Mouse (Mus musculus) hindbrain, postnatal 0 days (tissue): Measurements from ENCODE around the gene Acly. TPM values are rescaled to one million over a fixed set of nuclear protein-coding genes. Genes with fewer than 3 reads are reported as not detected.

ENCODE experiments used
- ATAC-seq: fragments of 200-750 bp; cut with Nextera tagmentation; 2 replicates; pipeline ENCODE4 v1.8.0; 2017; ENCODE audit warnings: mild to moderate bottlenecking, moderate TSS enrichment, moderate library complexity
- DNase-seq: peaks from one replicate; pipeline ENCODE4 v3.0.0-alpha.2; 2015; ENCODE audit warnings: low spot score
- H3K27ac ChIP-seq: fragments of 300-500 bp; sonication (generic); 2 replicates; pipeline ENCODE4 v1.5.1; 2014; ENCODE audit warnings: mild to moderate bottlenecking
- H3K27me3 ChIP-seq: fragments of 300-500 bp; sonication (generic); 2 replicates; pipeline ENCODE4 v1.6.1; 2014; ENCODE audit warnings: low read length, mixed read lengths; ENCODE audit not compliant: insufficient read depth
- H3K36me3 ChIP-seq: fragments of 300-500 bp; sonication (generic); 2 replicates; pipeline ENCODE4 v1.6.1; 2014; ENCODE audit warnings: low read length, mixed read lengths; ENCODE audit not compliant: insufficient read depth
- H3K4me1 ChIP-seq: fragments of 300-500 bp; sonication (generic); 2 replicates; pipeline ENCODE4 v1.6.1; 2014; ENCODE audit warnings: antibody characterized with exemption, low read length, mixed read lengths; ENCODE audit not compliant: insufficient read depth
- H3K4me2 ChIP-seq: fragments of 300-500 bp; sonication (generic); 2 replicates; pipeline ENCODE4 v1.6.1; 2014; ENCODE audit warnings: low read depth, mild to moderate bottlenecking, low read length, moderate library complexity, mixed read lengths
- H3K4me3 ChIP-seq: fragments of 300-500 bp; sonication (generic); 2 replicates; pipeline ENCODE4 v1.5.1; 2014; ENCODE audit warnings: low read length
- H3K9ac ChIP-seq: fragments of 300-500 bp; sonication (generic); replicated peaks from 2 replicates; pipeline ENCODE4 v1.6.1; 2014; ENCODE audit warnings: mild to moderate bottlenecking, low read length, moderate library complexity, mixed read lengths
- H3K9me3 ChIP-seq: fragments of 300-500 bp; sonication (generic); 2 replicates; pipeline ENCODE4 v1.6.1; 2016; ENCODE audit warnings: low read length, mixed read lengths
- CTCF ChIP-seq: IDR thresholded peaks from 2 replicates; pipeline ENCODE4 v1.5.1; 2016; ENCODE audit warnings: antibody characterized with exemption, control low read depth, low read depth
- WGBS: fragments of 180-500 bp; shearing (Covaris S2); extraction: QIAGEN DNeasy Blood & Tissue Kit; methylation state at CpG from one replicate; pipeline ENCODE4 v1.1.7; 2014; 5-methylcytosine and 5-hydroxymethylcytosine counted together
- polyA plus RNA-seq: library from polyadenylated mRNA; unstranded; fragments of >200 nt; fragmentation: Nextera tagmentation; extraction: Ambion mirVana; gene quantifications from 2 replicates; pipeline ENCODE4 v1.2.1, GENCODE M21; 2015
- total RNA-seq: library from RNA; depleted of rRNA; stranded (reverse); fragments of >200 nt; gene quantifications from 2 replicates; pipeline ENCODE4 v1.2.3, GENCODE M21; 2014

Gene Acly
- total and polyA plus RNA-seq, 2 experiments from 2014 or later, result 135 to 235 TPM

DNA sequence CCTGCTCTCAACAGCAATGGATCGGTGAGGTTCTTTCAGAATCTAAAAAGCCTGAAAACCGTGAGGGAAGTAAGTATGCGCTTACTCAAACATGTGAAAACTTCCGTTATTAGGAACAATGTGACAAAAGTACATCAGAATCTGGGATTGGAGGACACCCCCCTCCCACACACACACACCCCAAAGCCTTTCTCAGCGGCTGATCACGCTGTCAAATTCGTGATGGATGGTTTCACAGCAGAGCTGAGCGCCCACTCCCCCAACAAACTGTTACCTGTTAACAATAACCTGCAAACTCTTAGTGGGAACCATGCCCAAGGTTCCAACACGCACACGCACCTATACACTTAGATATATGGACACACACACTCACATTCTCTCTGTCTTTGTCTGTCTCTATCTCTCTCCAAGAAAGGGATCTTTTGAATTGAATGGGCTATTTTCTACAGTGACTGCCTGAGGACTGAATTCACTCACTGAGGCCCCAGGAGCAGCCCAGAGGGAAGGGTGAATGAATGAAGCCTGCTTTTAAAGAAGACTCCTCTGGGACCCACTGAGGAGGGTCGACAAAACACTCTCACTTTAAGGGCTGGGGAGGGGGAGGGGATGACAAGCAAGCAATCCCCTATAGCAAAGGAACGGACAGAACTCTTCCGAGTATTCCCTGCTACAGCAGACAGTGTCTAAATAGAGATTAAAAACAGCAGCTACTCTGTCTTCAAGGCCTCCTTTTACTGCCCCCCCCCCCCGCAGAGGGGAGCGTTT, 1.6 kb downstream of the Acly start:
- 7% methylated on average over 15 of the region's 15 CpGs for WGBS
- Histone ChIP-seq H3K9ac (peak overlapping the region; percentile 79), H3K36me3 (peaks cover 26% of the 10 kb centered on the region), H3K9me3 (no peaks in the 10 kb centered on the region), H3K27ac (no peak overlapping the region), H3K4me1 (peaks cover 28% of the 10 kb centered on the region), H3K4me3 (peak overlapping the region; percentile 89), H3K4me2 (peak overlapping the region; percentile 93), H3K27me3 (no peaks in the 10 kb centered on the region)
- no peak for TF ChIP-seq CTCF
- DNase-seq (no peak), ATAC-seq (no peak)

DNA sequence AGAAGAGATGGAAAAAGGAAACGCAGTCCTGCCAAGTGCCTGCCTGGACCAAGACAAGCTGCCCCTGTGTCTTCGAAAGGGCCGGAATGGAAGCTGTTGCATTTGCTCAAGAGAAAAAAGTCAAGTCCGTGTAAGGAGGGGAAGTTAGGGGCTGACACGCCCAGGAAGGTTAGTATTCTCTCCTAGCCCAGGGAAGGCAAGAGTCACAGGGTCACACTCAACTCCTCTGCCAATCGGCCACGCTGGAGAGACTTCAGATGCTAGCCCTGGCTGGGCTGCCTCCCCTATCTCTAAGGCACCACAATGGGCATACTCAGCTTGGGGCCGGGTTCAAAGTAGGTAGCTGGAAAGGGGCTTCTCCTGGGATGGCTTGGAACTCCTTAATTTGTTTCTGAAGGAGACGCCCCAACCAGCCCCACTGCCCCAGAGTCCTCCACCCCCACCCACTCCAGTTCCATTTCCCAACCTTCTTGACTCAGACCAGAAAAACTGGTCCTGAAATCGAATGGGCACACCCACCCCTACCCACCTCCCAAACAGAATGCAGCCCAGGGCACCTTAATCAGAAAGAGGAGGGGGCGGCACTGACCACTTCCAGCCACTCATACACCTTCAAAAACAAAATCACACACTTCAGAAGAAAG, 2.7 kb downstream of the Acly start:
- Histone ChIP-seq H3K27ac (no peak overlapping the region), H3K27me3 (no peaks in the 10 kb centered on the region), H3K9me3 (no peaks in the 10 kb centered on the region), H3K36me3 (peaks cover 35% of the 10 kb centered on the region), H3K4me2 (peak overlapping the region; percentile 93), H3K4me3 (peak overlapping the region; percentile 89), H3K4me1 (peaks cover 28% of the 10 kb centered on the region), H3K9ac (peak overlapping the region; percentile 79; the same call in 1 of the 2 replicates)
- no peak for ATAC-seq
- no peak for TF ChIP-seq CTCF
- WGBS, result 44% methylated on average over 11 of the region's 11 CpGs
- no peak for DNase-seq

DNA sequence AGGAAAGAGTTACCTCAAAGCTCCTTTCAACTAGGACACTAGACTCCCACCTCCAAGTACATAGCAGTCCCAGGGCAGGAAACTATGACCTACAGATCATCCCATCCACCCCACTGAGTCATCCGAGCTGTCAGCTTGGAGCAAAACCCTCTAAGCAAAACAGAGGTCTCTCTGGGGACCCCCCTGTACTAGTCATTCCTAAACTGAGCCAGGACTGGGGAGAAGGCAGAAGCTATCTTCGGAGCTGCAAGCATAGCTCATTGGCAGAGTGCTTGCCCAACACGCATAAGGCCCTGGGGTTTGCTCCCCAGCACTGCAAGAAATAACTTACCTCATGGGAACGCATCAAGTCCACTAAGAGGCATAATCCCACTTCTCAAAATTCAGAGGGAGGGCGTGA, 3.4 kb downstream of the Acly start:
- peaks cover 28% of the 10 kb centered on the region for H3K4me1 ChIP-seq
- H3K36me3 ChIP-seq, result peaks cover 43% of the 10 kb centered on the region
- no peak for ATAC-seq
- no peaks in the 10 kb centered on the region for H3K9me3 ChIP-seq
- H3K4me3 ChIP-seq, result no peak overlapping the region
- WGBS, result 77% methylated on average over 5 of the region's 5 CpGs
- no peaks in the 10 kb centered on the region for H3K27me3 ChIP-seq
- TF ChIP-seq CTCF, result no peak
- no peak for DNase-seq
- H3K27ac ChIP-seq, result no peak overlapping the region
- no peak overlapping the region for H3K4me2 ChIP-seq
- H3K9ac ChIP-seq, result no peak overlapping the region

DNA sequence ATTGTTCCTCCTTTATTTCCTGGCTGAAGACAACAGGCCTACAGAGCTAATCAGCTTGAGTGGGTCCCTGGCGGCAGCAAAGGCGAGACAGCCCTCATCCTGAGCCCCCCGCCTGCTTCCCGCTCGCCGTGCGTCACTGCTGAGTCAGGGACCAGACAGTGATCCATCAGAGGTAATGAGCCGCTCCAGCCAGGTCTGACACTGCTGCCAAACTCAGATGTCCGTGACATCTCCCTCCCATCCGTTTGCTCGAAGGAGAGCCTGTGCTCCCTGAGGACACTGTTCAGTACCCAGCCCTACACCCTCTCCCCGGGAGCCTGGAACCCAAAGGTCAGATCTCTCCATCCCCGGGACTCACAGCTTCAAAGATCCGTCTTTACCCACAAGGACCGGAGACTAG, 7.0 kb downstream of the Acly start:
- Histone ChIP-seq H3K9ac (no peak overlapping the region), H3K9me3 (no peaks in the 10 kb centered on the region), H3K4me1 (peaks cover 17% of the 10 kb centered on the region), H3K27ac (0 out of 2 replicates have a peak overlapping the region, but pooled peaks have one; percentile 26), H3K4me2 (no peak overlapping the region), H3K4me3 (no peak overlapping the region), H3K36me3 (peaks cover 59% of the 10 kb centered on the region), H3K27me3 (no peaks in the 10 kb centered on the region)
- 62% methylated on average over 15 of the region's 15 CpGs for WGBS
- DNase-seq (peak; percentile 49), ATAC-seq (no peak; the same call in 1 of the 2 replicates)
- no peak for TF ChIP-seq CTCF

DNA sequence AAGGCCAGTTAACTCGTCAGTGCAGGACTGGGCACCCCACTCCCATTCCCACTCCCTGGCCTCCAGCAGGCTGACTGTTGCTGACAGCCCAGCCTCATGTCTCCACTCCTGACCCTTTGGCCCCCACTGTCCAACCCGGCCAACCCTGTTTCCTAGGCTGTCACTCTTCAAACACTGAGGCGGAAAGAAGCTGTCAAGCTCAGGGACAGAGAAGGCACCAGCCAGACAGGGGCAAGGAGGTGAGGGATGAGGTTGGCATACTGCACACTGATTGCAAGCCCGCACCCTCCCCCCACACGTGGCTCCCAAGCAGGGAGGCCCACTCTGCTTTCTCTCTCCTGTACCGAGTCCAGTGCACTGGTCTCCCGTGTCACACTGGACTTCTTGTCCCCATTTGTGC, 8.6 kb downstream of the Acly start:
- no peak overlapping the region for H3K4me3 ChIP-seq
- H3K9ac ChIP-seq, result no peak overlapping the region
- DNase-seq, result no peak
- peaks cover 76% of the 10 kb centered on the region for H3K36me3 ChIP-seq
- H3K27ac ChIP-seq, result no peak overlapping the region
- ATAC-seq, result no peak
- TF ChIP-seq CTCF, result no peak
- H3K4me2 ChIP-seq, result no peak overlapping the region
- no peaks in the 10 kb centered on the region for H3K27me3 ChIP-seq
- 79% methylated on average over 6 of the region's 7 CpGs for WGBS
- peaks cover under 1% of the 10 kb centered on the region; the same call in 1 of the 2 replicates for H3K4me1 ChIP-seq
- H3K9me3 ChIP-seq, result no peaks in the 10 kb centered on the region

DNA sequence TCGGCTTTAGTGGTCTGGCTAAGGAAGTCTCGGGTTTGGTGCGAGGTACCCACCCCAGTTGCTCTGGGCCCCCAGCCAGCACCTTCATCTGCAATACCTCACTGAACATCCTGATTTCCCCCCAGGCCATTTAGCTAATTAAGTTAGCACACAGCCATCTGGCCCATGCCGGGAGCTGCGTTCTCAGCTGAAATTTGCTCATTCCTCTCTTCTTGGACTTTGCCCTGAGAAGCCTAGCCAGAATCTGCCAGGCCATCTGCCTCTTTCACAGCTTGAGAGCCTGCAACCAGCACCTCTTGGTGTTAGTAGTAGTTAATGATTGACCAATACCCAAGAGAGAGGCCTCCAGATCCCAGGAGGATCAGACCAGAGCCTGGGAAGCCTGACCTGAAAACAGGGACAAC, 9.6 kb downstream of the Acly start:
- Histone ChIP-seq H3K4me3 (no peak overlapping the region), H3K9me3 (no peaks in the 10 kb centered on the region), H3K36me3 (peaks cover 76% of the 10 kb centered on the region), H3K4me2 (no peak overlapping the region), H3K4me1 (no peaks in the 10 kb centered on the region), H3K27ac (no peak overlapping the region), H3K27me3 (no peaks in the 10 kb centered on the region), H3K9ac (no peak overlapping the region)
- 34% methylated on average over 5 of the region's 5 CpGs for WGBS
- DNase-seq (peak; percentile 84), ATAC-seq (peak; percentile 52)
- TF ChIP-seq CTCF, result no peak

DNA sequence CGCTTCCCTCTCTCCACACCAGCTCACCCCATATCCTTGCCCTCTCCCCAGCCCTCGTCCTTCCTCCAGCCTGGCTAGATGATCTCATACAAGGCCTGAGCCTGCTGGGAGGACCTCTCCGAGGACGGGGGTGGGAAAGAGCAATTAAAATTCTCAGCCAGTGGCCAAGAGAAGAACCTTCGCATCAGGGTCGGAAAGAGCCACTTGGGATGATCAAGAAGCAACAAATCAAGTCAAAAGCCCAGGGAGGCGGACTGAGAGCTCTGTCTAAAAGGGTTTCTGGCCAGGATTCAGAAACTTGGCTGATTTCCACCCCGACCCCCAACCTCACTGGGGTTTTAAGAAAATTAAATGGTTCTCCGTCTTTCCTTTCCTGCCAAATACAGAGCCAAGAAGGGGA, 11.5 kb downstream of the Acly start:
- DNase-seq (peak; percentile 65), ATAC-seq (no peak)
- no peak overlapping the region for H3K4me2 ChIP-seq
- H3K9ac ChIP-seq, result no peak overlapping the region
- no peaks in the 10 kb centered on the region for H3K27me3 ChIP-seq
- 37% methylated on average over 9 of the region's 9 CpGs for WGBS
- no peak overlapping the region for H3K4me3 ChIP-seq
- no peaks in the 10 kb centered on the region for H3K4me1 ChIP-seq
- peaks cover 72% of the 10 kb centered on the region for H3K36me3 ChIP-seq
- no peaks in the 10 kb centered on the region for H3K9me3 ChIP-seq
- no peak overlapping the region for H3K27ac ChIP-seq
- no peak for TF ChIP-seq CTCF
